Mouse (Mus musculus) testis, adult 2 months (tissue): ENCODE results near the gene Plce1.

Experiments used
- CTCF ChIP-seq: fragments of 200-500 bp; IDR thresholded peaks from 2 replicates; pipeline ENCODE4 v1.5.1; 2012; ENCODE audit warnings: low read depth, mild to moderate bottlenecking, inconsistent platforms, low read length, moderate library complexity; ENCODE audit not compliant: control insufficient read depth, insufficient read depth, insufficient replicate concordance
- POLR2A ChIP-seq: fragments of 200-500 bp; IDR thresholded peaks from 2 replicates; pipeline ENCODE4 v1.6.1; 2012; ENCODE audit warnings: low read depth, mild to moderate bottlenecking, inconsistent platforms, low read length, moderate library complexity; ENCODE audit not compliant: control insufficient read depth

- no peak for TF ChIP-seq CTCF
- TF ChIP-seq POLR2A, result no peak
Measured at GRCm38 (mm10) chr19:38481906-38482305, 997 bp downstream of the Plce1 start.
